Mouse (Mus musculus) urinary bladder, postnatal 10 days (tissue): Measurements from ENCODE around the gene Sipa1l3.

Experiments
- DNase-seq: peaks from one replicate; pipeline ENCODE4 v3.0.0; 2022; ENCODE audit warnings: low spot score

The Sipa1l3 gene

GRCm38 (mm10) chr7:29444070-29444469 is 74.4 kb downstream of the Sipa1l3 start:
- DNase-seq: no peak

GRCm38 (mm10) chr7:29441793-29442192 is 76.6 kb downstream of the Sipa1l3 start:
- DNase-seq: no peak

- no peak for DNase-seq
These were observed 77.3 kb downstream of the Sipa1l3 start for GRCm38 (mm10) chr7:29441151-29441550.

- no peak for DNase-seq
These were observed 79.7 kb downstream of the Sipa1l3 start for GRCm38 (mm10) chr7:29438655-29439282.

GRCm38 (mm10) chr7:29438204-29438603 is 80.2 kb downstream of the Sipa1l3 start:
- no peak for DNase-seq

- no peak for DNase-seq
These were observed 81.4 kb downstream of the Sipa1l3 start for GRCm38 (mm10) chr7:29437072-29437471.

GRCm38 (mm10) chr7:29434313-29435035 is 84.0 kb downstream of the Sipa1l3 start:
- DNase-seq: no peak

- DNase-seq: no peak
These were observed 84.7 kb downstream of the Sipa1l3 start for GRCm38 (mm10) chr7:29433725-29434124.

GRCm38 (mm10) chr7:29432947-29433553 is 85.4 kb downstream of the Sipa1l3 start:
- no peak for DNase-seq

GRCm38 (mm10) chr7:29432180-29432946 is 86.1 kb downstream of the Sipa1l3 start:
- no peak for DNase-seq

- DNase-seq: no peak
These were observed 87.7 kb downstream of the Sipa1l3 start for GRCm38 (mm10) chr7:29430739-29431211.

GRCm38 (mm10) chr7:29426056-29426455 is 92.4 kb downstream of the Sipa1l3 start:
- no peak for DNase-seq

- no peak for DNase-seq
These were observed 93.0 kb downstream of the Sipa1l3 start for GRCm38 (mm10) chr7:29425413-29425827.

- no peak for DNase-seq
These were observed 93.8 kb downstream of the Sipa1l3 start for GRCm38 (mm10) chr7:29424690-29425089.

GRCm38 (mm10) chr7:29421909-29422244 is 96.6 kb downstream of the Sipa1l3 start:
- DNase-seq: no peak

GRCm38 (mm10) chr7:29421240-29421908 is 97.1 kb downstream of the Sipa1l3 start:
- DNase-seq: no peak

GRCm38 (mm10) chr7:29419836-29420235 is 98.6 kb downstream of the Sipa1l3 start:
- DNase-seq: no peak

- no peak for DNase-seq
These were observed 100.2 kb downstream of the Sipa1l3 start for GRCm38 (mm10) chr7:29418231-29418630.

GRCm38 (mm10) chr7:29417332-29418069 is 100.9 kb downstream of the Sipa1l3 start:
- no peak for DNase-seq

- no peak for DNase-seq
These were observed 101.5 kb downstream of the Sipa1l3 start for GRCm38 (mm10) chr7:29416906-29417305.
